Mouse (Mus musculus) thymus, postnatal 14 days (tissue): ENCODE measurements at regions not wholly inside any gene's neighbourhood (a gene's known extent, or its start where the extent isn't known, plus 50 kb on each side); places are given as distances from the start of the nearest gene placed in this dataset.

Experiments
- DNase-seq: peaks from one replicate; pipeline ENCODE4 v3.0.0; 2021

- DNase-seq: no peak
These were observed 135.5 kb upstream of the Tbx3 start for GRCm38 (mm10) chr5:119534946-119535345.

- DNase-seq: no peak
These were observed 127.6 kb upstream of the Tbx3 start for GRCm38 (mm10) chr5:119542836-119543235.

GRCm38 (mm10) chr5:119543716-119544115 lies 126.8 kb upstream of the Tbx3 start:
- DNase-seq: no peak

- DNase-seq: no peak
These were observed 125.8 kb upstream of the Tbx3 start for GRCm38 (mm10) chr5:119544681-119545080.

GRCm38 (mm10) chr5:119547070-119547469 lies 123.4 kb upstream of the Tbx3 start:
- no peak for DNase-seq

- no peak for DNase-seq
These were observed 119.6 kb upstream of the Tbx3 start for GRCm38 (mm10) chr5:119550916-119551315.

- DNase-seq: no peak
These were observed 117.0 kb upstream of the Tbx3 start for GRCm38 (mm10) chr5:119553469-119553868.

- no peak for DNase-seq
These were observed 113.4 kb upstream of the Tbx3 start for GRCm38 (mm10) chr5:119557071-119557470.

- DNase-seq: no peak
These were observed 110.8 kb upstream of the Tbx3 start for GRCm38 (mm10) chr5:119559696-119560095.

GRCm38 (mm10) chr5:119560392-119560791 lies 110.1 kb upstream of the Tbx3 start:
- DNase-seq: no peak

GRCm38 (mm10) chr5:119561531-119561930 lies 108.9 kb upstream of the Tbx3 start:
- no peak for DNase-seq

GRCm38 (mm10) chr5:119563510-119564351 lies 106.7 kb upstream of the Tbx3 start:
- no peak for DNase-seq

- DNase-seq: no peak
These were observed 102.8 kb upstream of the Tbx3 start for GRCm38 (mm10) chr5:119567639-119568038.

- DNase-seq: no peak
These were observed 100.4 kb upstream of the Tbx3 start for GRCm38 (mm10) chr5:119570054-119570453.

- no peak for DNase-seq
These were observed 98.8 kb upstream of the Tbx3 start for GRCm38 (mm10) chr5:119571644-119572043.

- no peak for DNase-seq
These were observed 95.3 kb upstream of the Tbx3 start for GRCm38 (mm10) chr5:119575124-119575523.

- no peak for DNase-seq
These were observed 91.2 kb upstream of the Tbx3 start for GRCm38 (mm10) chr5:119579288-119579687.

GRCm38 (mm10) chr5:119579806-119580205 lies 90.7 kb upstream of the Tbx3 start:
- no peak for DNase-seq

- DNase-seq: no peak
These were observed 90.1 kb upstream of the Tbx3 start for GRCm38 (mm10) chr5:119580395-119580794.

GRCm38 (mm10) chr5:119580798-119581197 lies 89.7 kb upstream of the Tbx3 start:
- no peak for DNase-seq

GRCm38 (mm10) chr5:119584389-119584788 lies 86.1 kb upstream of the Tbx3 start:
- DNase-seq: no peak

GRCm38 (mm10) chr5:119584914-119585313 lies 85.6 kb upstream of the Tbx3 start:
- DNase-seq: no peak

- DNase-seq: no peak
These were observed 83.9 kb upstream of the Tbx3 start for GRCm38 (mm10) chr5:119586391-119587058.

- no peak for DNase-seq
These were observed 83.1 kb upstream of the Tbx3 start for GRCm38 (mm10) chr5:119587239-119587811.
